In genomic region chr1:127958801-127959200, GRCm38 (mm10) we compare ENCODE assay signal across 11 mouse cellular contexts.
DNase-seq lines count a peak whose midpoint lies in the region; ATAC-seq and TF ChIP-seq lines count a peak whose summit lies in the region.
"Had no signal": no experiment of that assay in that cellular context is flagged by ENCODE, and none has a peak within 500 bp of the region (broad histone marks: within the 10 kb centered on the region; RNA-seq: fewer than 3 reads in every experiment).

No protein-coding gene starts in this region.

- no peak for TF ChIP-seq POLR2A in cerebellum, adult 2 months (IDR thresholded peaks at IDR 0.05; ENCODE audit: borderline replicate concordance, insufficient read depth, low read length)

- intact Hi-C loops in heart, postnatal 10 days (cut with DNase I) = no loop called here

- H3K27ac ChIP-seq in heart, embryonic 10.5 days = 0 out of 2 replicates have a peak overlapping the region, but pooled peaks have one; percentile 30
- 0 out of 2 replicates have a peak overlapping the region, but pooled peaks have one; percentile 7 for H3K27ac ChIP-seq in liver, postnatal 0 days (ENCODE audit: low read depth)
- H3K27ac ChIP-seq in liver, embryonic 12.5 days = no peak overlapping the region
- no peak overlapping the region for H3K27ac ChIP-seq in hindbrain, embryonic 11.5 days (ENCODE audit: low read depth, low read length)
- peak overlapping the region; percentile 28; the same call in 1 of the 2 replicates for H3K27ac ChIP-seq in neural tube, embryonic 15.5 days (replicated peaks)
- no peak overlapping the region for H3K27ac ChIP-seq in cerebellum, adult 2 months (ENCODE audit: insufficient read depth, low read length)

- H3K4me1 ChIP-seq in heart, embryonic 10.5 days = peaks cover 6% of the 10 kb centered on the region
- H3K4me1 ChIP-seq in liver, postnatal 0 days (ENCODE audit: insufficient read depth) = no peaks in the 10 kb centered on the region
- no peaks in the 10 kb centered on the region for H3K4me1 ChIP-seq in liver, embryonic 12.5 days
- no peaks in the 10 kb centered on the region for H3K4me1 ChIP-seq in hindbrain, embryonic 11.5 days (replicated peaks; ENCODE audit: control insufficient read depth, insufficient read depth, low read length)
- peaks cover 12% of the 10 kb centered on the region for H3K4me1 ChIP-seq in neural tube, embryonic 15.5 days
- no peaks in the 10 kb centered on the region for H3K4me1 ChIP-seq in cerebellum, adult 2 months (ENCODE audit: control insufficient read depth, insufficient read depth, low read length)

- 0 out of 2 replicates have a peak, but pooled peaks cover 7% of the 10 kb centered on the region for H3K36me3 ChIP-seq in heart, embryonic 10.5 days
- H3K36me3 ChIP-seq in liver, postnatal 0 days (replicated peaks; ENCODE audit: insufficient read depth, low read length) = peaks cover 2% of the 10 kb centered on the region; the same call in 1 of the 2 replicates
- peaks cover 21% of the 10 kb centered on the region for H3K36me3 ChIP-seq in liver, embryonic 12.5 days
- H3K36me3 ChIP-seq in hindbrain, embryonic 11.5 days (ENCODE audit: control insufficient read depth, insufficient read depth, low read length) = no peaks in the 10 kb centered on the region
- H3K36me3 ChIP-seq in neural tube, embryonic 15.5 days = no peaks in the 10 kb centered on the region

- no peaks in the 10 kb centered on the region for H3K27me3 ChIP-seq in heart, embryonic 10.5 days (ENCODE audit: insufficient read depth, poor library complexity, severe bottlenecking)
- no peaks in the 10 kb centered on the region for H3K27me3 ChIP-seq in liver, postnatal 0 days (ENCODE audit: insufficient read depth, low read length)
- no peaks in the 10 kb centered on the region for H3K27me3 ChIP-seq in liver, embryonic 12.5 days (replicated peaks)
- H3K27me3 ChIP-seq in hindbrain, embryonic 11.5 days (ENCODE audit: control insufficient read depth, insufficient read depth, low read length) = no peaks in the 10 kb centered on the region
- H3K27me3 ChIP-seq in neural tube, embryonic 15.5 days (replicated peaks) = no peaks in the 10 kb centered on the region
- H3K27me3 ChIP-seq in cerebellum, adult 2 months (ENCODE audit: control insufficient read depth, insufficient read depth, low read length) = no peaks in the 10 kb centered on the region

- no peak for ATAC-seq in liver, postnatal 0 days
- no peak for ATAC-seq in liver, embryonic 12.5 days
- peak; percentile 56; the same call in 1 of the 2 replicates for ATAC-seq in hindbrain, embryonic 11.5 days (ENCODE audit: low FRiP score)
- 0 out of 2 replicates have a peak, but pooled peaks have one; percentile 46 for ATAC-seq in neural tube, embryonic 15.5 days (ENCODE audit: low FRiP score)
- ATAC-seq: inflammation-experienced regulatory T-cells, adult 6 months had no signal

- TF ChIP-seq CTCF in liver, postnatal 0 days (IDR thresholded peaks at IDR 0.05; ENCODE audit: low read depth) = no peak
- TF ChIP-seq CTCF in cerebellum, adult 2 months (IDR thresholded peaks at IDR 0.05; ENCODE audit: borderline replicate concordance, insufficient read depth, low read depth, low read length) = no peak

- no peak overlapping the region for H3K4me2 ChIP-seq in liver, postnatal 0 days (ENCODE audit: low read depth, low read length)
- no peak overlapping the region for H3K4me2 ChIP-seq in liver, embryonic 12.5 days
- no peak overlapping the region for H3K4me2 ChIP-seq in hindbrain, embryonic 11.5 days (replicated peaks; ENCODE audit: low read depth, low read length)
- no peak overlapping the region for H3K4me2 ChIP-seq in neural tube, embryonic 15.5 days

- no peak for TF ChIP-seq EP300 in liver, postnatal 0 days (IDR thresholded peaks at IDR 0.05; ENCODE audit: low read depth)

- H3K9me3 ChIP-seq in heart, embryonic 10.5 days = no peaks in the 10 kb centered on the region
- no peaks in the 10 kb centered on the region for H3K9me3 ChIP-seq in liver, postnatal 0 days (ENCODE audit: low read length)
- no peaks in the 10 kb centered on the region for H3K9me3 ChIP-seq in liver, embryonic 12.5 days (replicated peaks)
- no peaks in the 10 kb centered on the region for H3K9me3 ChIP-seq in hindbrain, embryonic 11.5 days (ENCODE audit: control insufficient read depth, low read length)
- H3K9me3 ChIP-seq in neural tube, embryonic 15.5 days (replicated peaks) = no peaks in the 10 kb centered on the region

- no peak overlapping the region for H3K9ac ChIP-seq in liver, postnatal 0 days (replicated peaks)
- H3K9ac ChIP-seq in liver, embryonic 12.5 days = no peak overlapping the region
- no peak overlapping the region for H3K9ac ChIP-seq in hindbrain, embryonic 11.5 days (ENCODE audit: low read depth, low read length)
- H3K9ac ChIP-seq in neural tube, embryonic 15.5 days (replicated peaks) = no peak overlapping the region

- 51% methylated on average over 5 of the region's 5 CpGs for WGBS in heart, embryonic 10.5 days
- WGBS in liver, postnatal 0 days (ENCODE audit: insufficient replicate concordance) = 52% methylated on average over 5 of the region's 5 CpGs
- 57% methylated on average over 5 of the region's 5 CpGs for WGBS in liver, embryonic 12.5 days (ENCODE audit: insufficient replicate concordance)
- WGBS in hindbrain, embryonic 11.5 days = 54% methylated on average over 5 of the region's 5 CpGs
- 50% methylated on average over 5 of the region's 5 CpGs for WGBS in neural tube, embryonic 15.5 days
- WGBS in cerebellum, adult 2 months = 49% methylated on average over 5 of the region's 5 CpGs

- DNase-seq in heart, embryonic 10.5 days (ENCODE audit: low spot score) = no peak
- DNase-seq in heart, postnatal 10 days = no peak
- DNase-seq in liver, postnatal 0 days = no peak
- no peak for DNase-seq in hindbrain, embryonic 11.5 days (ENCODE audit: low spot score)
- DNase-seq in urinary bladder, postnatal 4 days (ENCODE audit: low spot score in 2 of 2) = no peak
- DNase-seq in cerebellum, adult 2 months = no peak
- DNase-seq: adrenal gland, postnatal 10 days; cerebellum, adult 9-11 months had no signal

- no peak overlapping the region for H3K4me3 ChIP-seq in heart, embryonic 10.5 days
- no peak overlapping the region for H3K4me3 ChIP-seq in liver, postnatal 0 days (ENCODE audit: low read depth, low read length)
- no peak overlapping the region for H3K4me3 ChIP-seq in liver, embryonic 12.5 days
- no peak overlapping the region for H3K4me3 ChIP-seq in hindbrain, embryonic 11.5 days (ENCODE audit: low read depth, low read length)
- no peak overlapping the region for H3K4me3 ChIP-seq in neural tube, embryonic 15.5 days (replicated peaks)
- H3K4me3 ChIP-seq in cerebellum, adult 2 months (replicated peaks; ENCODE audit: insufficient read depth, low read depth, low read length) = no peak overlapping the region

Comparison
In these comparisons a context has a peak if more than half of its experiments do, and no peak if none do; other contexts are left out.
1. H3K27ac ChIP-seq: peak in heart, embryonic 10.5 days (single experiment), liver, postnatal 0 days (single experiment) and neural tube, embryonic 15.5 days (single experiment); none in liver, embryonic 12.5 days (single experiment), hindbrain, embryonic 11.5 days (single experiment) and cerebellum, adult 2 months (single experiment).
2. ATAC-seq: peak in hindbrain, embryonic 11.5 days (single experiment) and neural tube, embryonic 15.5 days (single experiment); none in liver, postnatal 0 days (single experiment) and liver, embryonic 12.5 days (single experiment).